Mouse (Mus musculus) cerebellum, adult 2 months (tissue): Measurements from ENCODE around the gene Tmem94. TPM values are rescaled to one million over a fixed set of nuclear protein-coding genes. Genes with fewer than 3 reads are reported as not detected.
A peak's percentile ranks its signal among the peaks of the same experiment; 100 is the strongest.

Source experiments
- DNase-seq, 2 experiments: peaks; one replicate each; pipeline ENCODE4 v3.0.0; 2021
- H3K27ac ChIP-seq: fragments of 200-500 bp; 2 replicates; pipeline ENCODE4 v1.5.1; 2012; ENCODE audit warnings: low read length, control low read depth, inconsistent platforms; ENCODE audit not compliant: insufficient read depth
- H3K27me3 ChIP-seq: fragments of 200-500 bp; 2 replicates; pipeline ENCODE4 v1.6.1; 2012; ENCODE audit warnings: inconsistent platforms, mild to moderate bottlenecking, low read length, moderate library complexity; ENCODE audit not compliant: control insufficient read depth, insufficient read depth
- H3K4me1 ChIP-seq: fragments of 200-500 bp; 2 replicates; pipeline ENCODE4 v1.6.1; 2011; ENCODE audit warnings: low read length; ENCODE audit not compliant: control insufficient read depth, insufficient read depth
- H3K4me3 ChIP-seq: fragments of 200-500 bp; replicated peaks from 2 replicates; pipeline ENCODE3; 2011; ENCODE audit warnings: mild to moderate bottlenecking, low read depth, low read length, control low read depth; ENCODE audit not compliant: insufficient read depth
- CTCF ChIP-seq: fragments of 200-500 bp; IDR thresholded peaks from 2 replicates; pipeline ENCODE4 v1.5.1; 2011; ENCODE audit warnings: low read depth, mild to moderate bottlenecking, control low read depth, low read length, moderate library complexity, borderline replicate concordance; ENCODE audit not compliant: insufficient read depth
- POLR2A ChIP-seq: fragments of 200-500 bp; IDR thresholded peaks from 2 replicates; pipeline ENCODE4 v1.6.1; 2011; ENCODE audit warnings: low read length, control low read depth, borderline replicate concordance; ENCODE audit not compliant: insufficient read depth
- WGBS: fragments of 180-500 bp; shearing (Covaris S2); methylation state at CpG from one replicate; pipeline ENCODE4 v1.1.7; 2018; 5-methylcytosine and 5-hydroxymethylcytosine counted together
- polyA plus RNA-seq: library from polyadenylated mRNA; depleted of rRNA; stranded (reverse); fragments of >200 nt; gene quantifications from 2 replicates; pipeline ENCODE4 v1.2.3, GENCODE M21; 2012

The Tmem94 gene
- polyA plus RNA-seq, 1 experiment, result 54.2 TPM

- no peak for DNase-seq
- Histone ChIP-seq H3K4me1 (peaks cover 8% of the 10 kb centered on the region; the same call in 1 of the 2 replicates), H3K27ac (no peak overlapping the region; the same call in 1 of the 2 replicates)
Measured at GRCm38 (mm10) chr11:115811381-115812093, 46.3 kb downstream of the Tmem94 start.

GRCm38 (mm10) chr11:115812095-115812494, 46.9 kb downstream of the Tmem94 start:
- TF ChIP-seq POLR2A (no peak), CTCF (no peak)
- no peak overlapping the region; the same call in 1 of the 2 replicates for H3K27ac ChIP-seq
- peaks cover 8% of the 10 kb centered on the region; the same call in 1 of the 2 replicates for H3K4me1 ChIP-seq
- no peak overlapping the region for H3K4me3 ChIP-seq
- DNase-seq, result peak in 1 of 2 experiments; percentile 23
- 44% methylated on average over 7 of the region's 7 CpGs for WGBS
- no peaks in the 10 kb centered on the region for H3K27me3 ChIP-seq

More at GRCm38 (mm10) chr11:115811381-115812093, 46.3 kb downstream of the Tmem94 start:
- no peak for TF ChIP-seq CTCF
- TF ChIP-seq POLR2A, result no peak
- Histone ChIP-seq H3K27me3 (no peaks in the 10 kb centered on the region), H3K4me3 (no peak overlapping the region)
- WGBS, result 72% methylated on average over 20 of the region's 20 CpGs

GRCm38 (mm10) chr11:115812533-115813420, 47.5 kb downstream of the Tmem94 start:
- DNase-seq, result peak in 1 of 2 experiments; percentile 35
- 10% methylated on average over 28 of the region's 28 CpGs for WGBS
- H3K4me1 ChIP-seq, result peaks cover 8% of the 10 kb centered on the region; the same call in 1 of the 2 replicates
- TF ChIP-seq CTCF (no peak), POLR2A (no peak)
- H3K27me3 ChIP-seq, result no peaks in the 10 kb centered on the region
- no peak overlapping the region for H3K27ac ChIP-seq
- H3K4me3 ChIP-seq, result peak overlapping the region; percentile 82

- H3K4me1 ChIP-seq, result peaks cover 8% of the 10 kb centered on the region; the same call in 1 of the 2 replicates
Measured at GRCm38 (mm10) chr11:115813507-115814296, 48.5 kb downstream of the Tmem94 start, which contains the start of gene Caskin2. TSS of gene Caskin2 (minus strand) at chr11:115813639.

GRCm38 (mm10) chr11:115814605-115815450, 49.6 kb downstream of the Tmem94 start, which contains the start of gene Tsen54:
TSS of gene Tsen54 (plus strand) at chr11:115814724.
- DNase-seq, result peak; percentile 89 to 92
- no peak within 1 kb of the TSS for H3K27ac ChIP-seq
- H3K4me3 ChIP-seq, result peak within 1 kb of the TSS; percentile 82
- H3K27me3 ChIP-seq, result no peaks in the 10 kb centered on the region
- peaks cover 8% of the 10 kb centered on the region; the same call in 1 of the 2 replicates for H3K4me1 ChIP-seq
- TF ChIP-seq CTCF (no peak; the same call in 1 of the 2 replicates), POLR2A (peak; percentile 56; the same call in 1 of the 2 replicates)
- under 1% methylated on average over 84 of the region's 84 CpGs for WGBS

More at GRCm38 (mm10) chr11:115813507-115814296, 48.5 kb downstream of the Tmem94 start, which contains the start of gene Caskin2:
- H3K4me3 ChIP-seq, result peak within 1 kb of the TSS; percentile 82
- H3K27me3 ChIP-seq, result no peaks in the 10 kb centered on the region
- peak; percentile 95 for DNase-seq
- TF ChIP-seq CTCF, result peak; percentile 94
- TF ChIP-seq POLR2A, result peak; percentile 36; the same call in 1 of the 2 replicates
- H3K27ac ChIP-seq, result no peak within 1 kb of the TSS
- WGBS, result under 1% methylated on average over 44 of the region's 44 CpGs

GRCm38 (mm10) chr11:115817331-115817730, 52.1 kb downstream of the Tmem94 start:
- Histone ChIP-seq H3K27me3 (no peaks in the 10 kb centered on the region), H3K27ac (no peak overlapping the region), H3K4me3 (no peak overlapping the region), H3K4me1 (peaks cover 8% of the 10 kb centered on the region; the same call in 1 of the 2 replicates)
- no peak for DNase-seq
- no peak for TF ChIP-seq CTCF
- no peak for TF ChIP-seq POLR2A
- 86% methylated on average over 5 of the region's 5 CpGs for WGBS
